Mouse (Mus musculus): ENCODE data around the gene Pik3ca.
A peak's percentile ranks its signal among the peaks of the same experiment; 100 is the strongest.

The Pik3ca gene

GRCm38 (mm10) chr3:32500346-32500745, 102.9 kb downstream of the Pik3ca start:
- no peak for DNase-seq (ENCODE audit: low read depth)

- DNase-seq (ENCODE audit: low read depth): no peak
These were observed 108.4 kb downstream of the Pik3ca start for GRCm38 (mm10) chr3:32505841-32506240.

GRCm38 (mm10) chr3:32506366-32507225, 109.1 kb downstream of the Pik3ca start:
- no peak for DNase-seq (ENCODE audit: low read depth)

GRCm38 (mm10) chr3:32508666-32509324, 111.3 kb downstream of the Pik3ca start:
- DNase-seq (ENCODE audit: low read depth): peak; percentile 93

- no peak for DNase-seq (ENCODE audit: low read depth)
These were observed 112.3 kb downstream of the Pik3ca start, which contains the start of gene Zfp639 for GRCm38 (mm10) chr3:32509496-32510374. Zfp639 (plus strand) TSS chr3:32510259.

GRCm38 (mm10) chr3:32510375-32511190, 113.1 kb downstream of the Pik3ca start:
- peak; percentile 99 for DNase-seq (ENCODE audit: low read depth)

- DNase-seq (ENCODE audit: low read depth): no peak
These were observed 113.7 kb downstream of the Pik3ca start for GRCm38 (mm10) chr3:32511191-32511550.

- no peak for DNase-seq (ENCODE audit: low read depth)
These were observed 115.3 kb downstream of the Pik3ca start for GRCm38 (mm10) chr3:32512686-32513284.

- no peak for DNase-seq (ENCODE audit: low read depth)
These were observed 116.1 kb downstream of the Pik3ca start for GRCm38 (mm10) chr3:32513528-32513927.

All from naive thymus-derived CD4-positive, alpha-beta T cell, adult 2 months (primary cell).